Mouse (Mus musculus): Measurements from ENCODE around the gene Spint3. TPM values are rescaled to one million over a fixed set of nuclear protein-coding genes. Genes with fewer than 3 reads are reported as not detected.

The Spint3 gene
- total and polyA plus RNA-seq, 3 experiments: not detected

DNA sequence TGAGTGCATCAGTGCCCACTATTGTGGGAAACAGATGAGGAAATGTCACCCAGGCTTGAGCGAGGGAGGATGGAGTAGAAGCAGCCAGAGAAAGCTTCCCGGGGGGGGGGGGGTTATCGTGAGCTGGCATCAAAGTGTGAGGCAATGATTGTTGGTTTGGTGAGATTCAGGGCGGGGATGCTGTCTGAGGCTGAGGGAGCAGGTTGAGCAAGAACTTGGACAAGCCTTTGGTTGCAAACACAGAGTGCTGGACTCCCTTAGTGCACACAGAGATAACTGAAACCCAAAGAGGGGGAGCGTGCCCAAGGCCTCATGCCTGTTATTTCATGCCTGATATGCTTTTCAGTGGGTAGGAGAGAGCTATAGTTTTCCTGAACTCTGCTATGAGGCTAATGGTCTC, 5.8 kb downstream of the Spint3 start:
- in situ Hi-C loops (cut with MboI; ENCODE audit: low pct_ligation_motif_present, low pct_unique_long_range_greater_than_20kb, low sequenced_read_pairs) (no loop called here), dilution Hi-C loops (cut with MboI; ENCODE audit: extremely low pct_ligation_motif_present, extremely low pct_unique_long_range_greater_than_20kb, low sequenced_read_pairs) (no loop called here)
- Histone ChIP-seq H3K27me3 (replicated peaks) (peaks cover 91% of the 10 kb centered on the region), H3K79me2 (replicated peaks; ENCODE audit: control insufficient read depth, extremely low read depth, insufficient read depth, poor library complexity, severe bottlenecking) (no peaks in the 10 kb centered on the region), H3K4me2 (ENCODE audit: insufficient read depth, low read depth, poor library complexity, severe bottlenecking) (no peak overlapping the region), H3K4me1 (ENCODE audit: control insufficient read depth in 1 of 2, insufficient read depth in 2 of 2) (no peaks in the 10 kb centered on the region), H3K4me3 (replicated peaks in 1 of 3; ENCODE audit: low read depth in 2 of 3, low read length in 2 of 3, poor library complexity in 1 of 3) (no peak overlapping the region), H3K9ac (ENCODE audit: insufficient read depth, low read depth) (no peak overlapping the region), H3K9me3 (replicated peaks; ENCODE audit: low read length) (peaks cover 14% of the 10 kb centered on the region), H3K36me3 (replicated peaks in 1 of 2; ENCODE audit: control insufficient read depth in 1 of 2, insufficient read depth in 1 of 2, low read length in 1 of 2) (no peaks in the 10 kb centered on the region), H3K27ac (ENCODE audit: insufficient read depth, low read depth) (no peak overlapping the region)
- TF ChIP-seq MAX (IDR thresholded peaks at IDR 0.05; ENCODE audit: low read length): no peak
- TF ChIP-seq JUN (IDR thresholded peaks at IDR 0.05; ENCODE audit: insufficient read depth, low read depth, low read length): no peak
- no peak for TF ChIP-seq USF2 (conservative IDR thresholded peaks at IDR 0.05; ENCODE audit: low read depth, low read length)
- no peak for TF ChIP-seq RAD21 (IDR thresholded peaks at IDR 0.05; ENCODE audit: low read depth, low read length)
- TF ChIP-seq ETS1 (conservative IDR thresholded peaks at IDR 0.05; ENCODE audit: low read depth, low read length): no peak
- no peak for TF ChIP-seq MEF2A (IDR thresholded peaks at IDR 0.05; ENCODE audit: borderline replicate concordance, low read depth, low read length)
- no peak for TF ChIP-seq MYC (IDR thresholded peaks at IDR 0.05; ENCODE audit: low read depth, low read length)
- TF ChIP-seq ZC3H11A (IDR thresholded peaks at IDR 0.05; ENCODE audit: low read depth, low read length): no peak
- TF ChIP-seq KAT2A (IDR thresholded peaks at IDR 0.05; ENCODE audit: insufficient replicate concordance, low read length): no peak
- no peak for DNase-seq (ENCODE audit: extremely low read depth)

GRCm38 (mm10) chr2:164566997-164567396, 6.3 kb downstream of the Spint3 start:
- H3K27me3 ChIP-seq (replicated peaks): peaks cover 91% of the 10 kb centered on the region
- H3K4me3 ChIP-seq (replicated peaks in 1 of 3; ENCODE audit: low read depth in 2 of 3, low read length in 2 of 3, poor library complexity in 1 of 3): no peak overlapping the region
- H3K9ac ChIP-seq (ENCODE audit: insufficient read depth, low read depth): no peak overlapping the region
- dilution Hi-C loops (cut with MboI; ENCODE audit: extremely low pct_ligation_motif_present, extremely low pct_unique_long_range_greater_than_20kb, low sequenced_read_pairs) (no loop called here), in situ Hi-C loops (cut with MboI; ENCODE audit: low pct_ligation_motif_present, low pct_unique_long_range_greater_than_20kb, low sequenced_read_pairs) (no loop called here)
- no peak overlapping the region for H3K27ac ChIP-seq (ENCODE audit: insufficient read depth, low read depth)
- H3K4me2 ChIP-seq (ENCODE audit: insufficient read depth, low read depth, poor library complexity, severe bottlenecking): no peak overlapping the region
- H3K36me3 ChIP-seq (replicated peaks in 1 of 2; ENCODE audit: control insufficient read depth in 1 of 2, insufficient read depth in 1 of 2, low read length in 1 of 2): no peaks in the 10 kb centered on the region
- DNase-seq (ENCODE audit: extremely low read depth): no peak
- H3K4me1 ChIP-seq (ENCODE audit: control insufficient read depth in 1 of 2, insufficient read depth in 2 of 2): no peaks in the 10 kb centered on the region
- TF ChIP-seq TBP (conservative IDR thresholded peaks at IDR 0.05; ENCODE audit: low read depth, low read length) (no peak), ZMIZ1 (IDR thresholded peaks at IDR 0.05; ENCODE audit: low read depth, low read length) (no peak), CTCF (conservative IDR thresholded peaks at IDR 0.05 in 1 of 2, IDR thresholded peaks at IDR 0.05 in 1 of 2; ENCODE audit: low read depth in 2 of 2, low read length in 2 of 2) (peak; percentile 18 to 40; a peak in 2 of 4 replicates)
- H3K9me3 ChIP-seq (replicated peaks; ENCODE audit: low read length): peaks cover 14% of the 10 kb centered on the region
- no peaks in the 10 kb centered on the region for H3K79me2 ChIP-seq (replicated peaks; ENCODE audit: control insufficient read depth, extremely low read depth, insufficient read depth, poor library complexity, severe bottlenecking)

- H3K4me2 ChIP-seq (ENCODE audit: insufficient read depth, low read depth, poor library complexity, severe bottlenecking): no peak overlapping the region
- peaks cover 95% of the 10 kb centered on the region for H3K27me3 ChIP-seq (replicated peaks)
- no peak overlapping the region for H3K27ac ChIP-seq (ENCODE audit: insufficient read depth, low read depth)
- no peaks in the 10 kb centered on the region for H3K36me3 ChIP-seq (replicated peaks in 1 of 2; ENCODE audit: control insufficient read depth in 1 of 2, insufficient read depth in 1 of 2, low read length in 1 of 2)
- TF ChIP-seq CHD2 (IDR thresholded peaks at IDR 0.05; ENCODE audit: low read length) (no peak), MEF2A (IDR thresholded peaks at IDR 0.05; ENCODE audit: borderline replicate concordance, low read depth, low read length) (no peak), MAZ (IDR thresholded peaks at IDR 0.05; ENCODE audit: low read depth, low read length) (no peak), ZKSCAN1 (IDR thresholded peaks at IDR 0.05; ENCODE audit: borderline replicate concordance, low read depth, low read length) (no peak), CHD1 (IDR thresholded peaks at IDR 0.05; ENCODE audit: low read depth, low read length) (no peak), MYC (IDR thresholded peaks at IDR 0.05; ENCODE audit: low read depth, low read length) (no peak), JUND (conservative IDR thresholded peaks at IDR 0.05; ENCODE audit: low read depth, low read length) (no peak), SMC3 (IDR thresholded peaks at IDR 0.05; ENCODE audit: low read depth, low read length) (no peak), TBP (conservative IDR thresholded peaks at IDR 0.05; ENCODE audit: low read depth, low read length) (no peak), NRF1 (IDR thresholded peaks at IDR 0.05; ENCODE audit: low read depth, low read length) (no peak), BHLHE40 (IDR thresholded peaks at IDR 0.05; ENCODE audit: low read depth, low read length) (no peak), CTCF (conservative IDR thresholded peaks at IDR 0.05 in 1 of 2, IDR thresholded peaks at IDR 0.05 in 1 of 2; ENCODE audit: low read depth in 2 of 2, low read length in 2 of 2) (no peak), POLR2A (IDR thresholded peaks at IDR 0.05; ENCODE audit: low read depth, low read length) (no peak), NELFE (IDR thresholded peaks at IDR 0.05; ENCODE audit: low read depth, low read length) (no peak), PAX5 (IDR thresholded peaks at IDR 0.05; ENCODE audit: low read length) (no peak), USF2 (conservative IDR thresholded peaks at IDR 0.05; ENCODE audit: low read depth, low read length) (no peak), GABPA (IDR thresholded peaks at IDR 0.05; ENCODE audit: insufficient replicate concordance, low read depth, low read length) (no peak)
- DNase-seq (ENCODE audit: extremely low read depth): no peak
- H3K79me2 ChIP-seq (replicated peaks; ENCODE audit: control insufficient read depth, extremely low read depth, insufficient read depth, poor library complexity, severe bottlenecking): no peaks in the 10 kb centered on the region
- no peaks in the 10 kb centered on the region for H3K4me1 ChIP-seq (ENCODE audit: control insufficient read depth in 1 of 2, insufficient read depth in 2 of 2)
- in situ Hi-C loops (cut with MboI; ENCODE audit: low pct_ligation_motif_present, low pct_unique_long_range_greater_than_20kb, low sequenced_read_pairs): no loop called here
- dilution Hi-C loops (cut with MboI; ENCODE audit: extremely low pct_ligation_motif_present, extremely low pct_unique_long_range_greater_than_20kb, low sequenced_read_pairs): no loop called here
- H3K4me3 ChIP-seq (replicated peaks in 1 of 3; ENCODE audit: low read depth in 2 of 3, low read length in 2 of 3, poor library complexity in 1 of 3): no peak overlapping the region
- H3K9ac ChIP-seq (ENCODE audit: insufficient read depth, low read depth): no peak overlapping the region
- H3K9me3 ChIP-seq (replicated peaks; ENCODE audit: low read length): peaks cover 14% of the 10 kb centered on the region
Observed at GRCm38 (mm10) chr2:164564346-164564745, 8.9 kb downstream of the Spint3 start.

Data from CH12.LX (cell line).